Mouse (Mus musculus) intestine, embryonic 14.5 days (tissue): Measurements from ENCODE around the gene Slc35e1. TPM values are rescaled to one million over a fixed set of nuclear protein-coding genes. Genes with fewer than 3 reads are reported as not detected.

Experiments
- ATAC-seq: fragments of 200-750 bp; cut with Nextera tagmentation; replicated peaks from 2 replicates; pipeline ENCODE4 v1.8.0; 2017; ENCODE audit warnings: low read depth, moderate number of reproducible peaks, moderate TSS enrichment, moderate library complexity; ENCODE audit not compliant: low FRiP score, low TSS enrichment
- DNase-seq: peaks from one replicate; pipeline ENCODE4 v3.0.0-alpha.2; 2018; ENCODE audit warnings: low spot score
- H3K27ac ChIP-seq: fragments of 300-500 bp; sonication (generic); 2 replicates; pipeline ENCODE4 v1.5.1; 2014; ENCODE audit warnings: low read depth, mild to moderate bottlenecking, control low read depth
- H3K27me3 ChIP-seq: fragments of 300-500 bp; sonication (generic); replicated peaks from 2 replicates; pipeline ENCODE4 v1.6.1; 2014; ENCODE audit warnings: low read length, control low read depth; ENCODE audit not compliant: control insufficient read depth, insufficient read depth
- H3K36me3 ChIP-seq: fragments of 300-500 bp; sonication (generic); 2 replicates; pipeline ENCODE4 v1.6.1; 2014; ENCODE audit warnings: low read length, control low read depth; ENCODE audit not compliant: control insufficient read depth, insufficient read depth
- H3K4me1 ChIP-seq: fragments of 300-500 bp; sonication (generic); replicated peaks from 2 replicates; pipeline ENCODE4 v1.6.1; 2014; ENCODE audit warnings: low read length, control low read depth, mixed read lengths; ENCODE audit not compliant: control insufficient read depth, insufficient read depth
- H3K4me2 ChIP-seq: fragments of 300-500 bp; sonication (generic); 2 replicates; pipeline ENCODE4 v1.6.1; 2014; ENCODE audit warnings: low read length
- H3K4me3 ChIP-seq: fragments of 300-500 bp; sonication (generic); 2 replicates; pipeline ENCODE4 v1.5.1; 2014; ENCODE audit warnings: low read depth, low read length, control low read depth, mixed read lengths
- H3K9ac ChIP-seq: fragments of 300-500 bp; sonication (generic); 2 replicates; pipeline ENCODE4 v1.6.1; 2014; ENCODE audit warnings: mild to moderate bottlenecking, low read length
- H3K9me3 ChIP-seq: fragments of 300-500 bp; sonication (generic); 2 replicates; pipeline ENCODE4 v1.6.1; 2016; ENCODE audit warnings: low read length, control low read depth; ENCODE audit not compliant: control insufficient read depth
- WGBS: fragments of 180-500 bp; shearing (Covaris S2); extraction: QIAGEN DNeasy Blood & Tissue Kit; methylation state at CpG from one replicate; pipeline ENCODE4 v1.1.7; 2014; 5-methylcytosine and 5-hydroxymethylcytosine counted together
- microRNA-seq: library from miRNA; unstranded; fragments of <30 nt; microRNA quantifications from one replicate; pipeline ENCODE4, GENCODE M21; 2016
- polyA plus RNA-seq: library from polyadenylated mRNA; unstranded; fragments of >200 nt; fragmentation: Nextera tagmentation; extraction: Ambion mirVana; gene quantifications from 2 replicates; pipeline ENCODE4 v1.2.1, GENCODE M21; 2014

The Slc35e1 gene
- polyA plus RNA-seq, 1 experiment from 2014 or later, result 13.5 TPM

- Histone ChIP-seq H3K27me3 (no peaks in the 10 kb centered on the region), H3K4me2 (no peak overlapping the region), H3K36me3 (peaks cover 13% of the 10 kb centered on the region), H3K4me3 (no peak overlapping the region), H3K4me1 (0 out of 2 replicates have a peak, but pooled peaks cover 4% of the 10 kb centered on the region), H3K9ac (no peak overlapping the region), H3K9me3 (no peaks in the 10 kb centered on the region), H3K27ac (no peak overlapping the region)
- ATAC-seq (no peak), DNase-seq (no peak)
- 96% methylated on average over 6 of the region's 6 CpGs for WGBS
Observed at GRCm38 (mm10) chr8:72445071-72445470, 47.3 kb downstream of the Slc35e1 start.

- peak overlapping the region; percentile 53 for H3K4me3 ChIP-seq
- ATAC-seq (peak; percentile 48), DNase-seq (no peak)
- peak overlapping the region; percentile 29; the same call in 1 of the 2 replicates for H3K27ac ChIP-seq
- no peaks in the 10 kb centered on the region for H3K27me3 ChIP-seq
- H3K9ac ChIP-seq, result peak overlapping the region; percentile 55
- 42% methylated on average over 6 of the region's 6 CpGs for WGBS
- H3K4me1 ChIP-seq, result 0 out of 2 replicates have a peak, but pooled peaks cover 4% of the 10 kb centered on the region
- H3K4me2 ChIP-seq, result peak overlapping the region; percentile 73
- no peaks in the 10 kb centered on the region for H3K9me3 ChIP-seq
- peaks cover 2% of the 10 kb centered on the region; the same call in 1 of the 2 replicates for H3K36me3 ChIP-seq
Observed at GRCm38 (mm10) chr8:72443994-72444350, 48.4 kb downstream of the Slc35e1 start.

GRCm38 (mm10) chr8:72443338-72443993 is 48.9 kb downstream of the Slc35e1 start, which contains the start of the genes Calr3 and 1700030K09Rik:
Gene Calr3 (minus strand): TSS chr8:72443870.
Gene 1700030K09Rik (plus strand): TSS chr8:72443880.
- Histone ChIP-seq H3K27me3 (no peaks in the 10 kb centered on the region), H3K36me3 (no peaks in the 10 kb centered on the region), H3K4me3 (peak within 1 kb of the TSS; percentile 53), H3K9me3 (no peaks in the 10 kb centered on the region), H3K4me2 (peak within 1 kb of the TSS; percentile 73), H3K9ac (peak within 1 kb of the TSS; percentile 55), H3K27ac (peak within 1 kb of the TSS; percentile 29; the same call in 1 of the 2 replicates), H3K4me1 (0 out of 2 replicates have a peak, but pooled peaks cover 4% of the 10 kb centered on the region)
- DNase-seq (peak; percentile 95), ATAC-seq (peak; percentile 98)
- 6% methylated on average over 34 of the region's 34 CpGs for WGBS

- Histone ChIP-seq H3K4me3 (no peak overlapping the region), H3K27ac (no peak overlapping the region), H3K4me2 (no peak overlapping the region), H3K36me3 (no peaks in the 10 kb centered on the region), H3K9ac (no peak overlapping the region), H3K9me3 (no peaks in the 10 kb centered on the region), H3K4me1 (0 out of 2 replicates have a peak, but pooled peaks cover 3% of the 10 kb centered on the region), H3K27me3 (no peaks in the 10 kb centered on the region)
- no peak for DNase-seq
- no peak for ATAC-seq
- WGBS, result 74% methylated on average over 8 of the region's 8 CpGs
Observed at GRCm38 (mm10) chr8:72438248-72439015, 54.0 kb downstream of the Slc35e1 start.

GRCm38 (mm10) chr8:72434952-72435351 is 57.5 kb downstream of the Slc35e1 start:
- ATAC-seq (no peak), DNase-seq (no peak)
- H3K27ac ChIP-seq, result no peak overlapping the region

More at GRCm38 (mm10) chr8:72434952-72435351, 57.5 kb downstream of the Slc35e1 start:
- H3K9ac ChIP-seq, result no peak overlapping the region
- H3K36me3 ChIP-seq, result no peaks in the 10 kb centered on the region
- H3K27me3 ChIP-seq, result no peaks in the 10 kb centered on the region
- no peaks in the 10 kb centered on the region for H3K9me3 ChIP-seq
- WGBS, result 25% methylated on average over 2 of the region's 2 CpGs
- H3K4me3 ChIP-seq, result no peak overlapping the region
- H3K4me1 ChIP-seq, result no peaks in the 10 kb centered on the region
- no peak overlapping the region for H3K4me2 ChIP-seq

Small RNA genes within 50 kb of the gene (microRNA-seq; reads per million reads assigned to microRNA genes)
- gene Gm28019 (not detected), gene Mir7068 (1.2 reads per million, percentile 10 among the genes with 10 or more reads in this experiment)

Other genes starting within 250 kb of the Slc35e1 start
- gene Gm10282, start 187.4 kb downstream of the Slc35e1 start, polyA plus RNA-seq, result 30.3 and 31.1 TPM in 2 replicates
- 5.0 and 6.9 TPM in 2 replicates for gene Klf2, start 173.6 kb downstream of the Slc35e1 start, polyA plus RNA-seq
- 60.6 and 61.9 TPM in 2 replicates for gene Eps15l1, start 71.2 kb downstream of the Slc35e1 start, polyA plus RNA-seq
- 1.7 and 1.9 TPM in 2 replicates for gene Calr3, start 48.7 kb downstream of the Slc35e1 start, polyA plus RNA-seq
- gene 1700030K09Rik, start 48.7 kb downstream of the Slc35e1 start, polyA plus RNA-seq, result 13.3 and 15.4 TPM in 2 replicates
- 64.0 and 64.3 TPM in 2 replicates for gene Cherp, start 17.4 kb downstream of the Slc35e1 start, polyA plus RNA-seq
- gene Med26, start 55.7 kb upstream of the Slc35e1 start, polyA plus RNA-seq, result 13.9 and 14.9 TPM in 2 replicates
- 129 and 137 TPM in 2 replicates for gene Smim7, start 78.5 kb upstream of the Slc35e1 start, polyA plus RNA-seq
- 15.7 and 17.8 TPM in 2 replicates for gene Tmem38a, start 79.4 kb upstream of the Slc35e1 start, polyA plus RNA-seq
- gene Nwd1, start 154.1 kb upstream of the Slc35e1 start, polyA plus RNA-seq, result 0.03 and 0.05 TPM in 2 replicates
- 175 and 191 TPM in 2 replicates for gene Sin3b, start 230.7 kb upstream of the Slc35e1 start, polyA plus RNA-seq